Mouse (Mus musculus): ENCODE measurements around the gene Slfn5. TPM values are rescaled to one million over a fixed set of nuclear protein-coding genes. Genes with fewer than 3 reads are reported as not detected.
"Not testable (repeated sequence)": the region's sequence is repeated elsewhere in the genome, so short reads cannot be mapped to it uniquely, and the experiment has no call there.

Gene Slfn5
- total and polyA plus RNA-seq, 2 experiments from 2014 or later = 2.0 to 3.9 TPM

GRCm38 (mm10) chr11:82989357-82989756 is 38.2 kb downstream of the Slfn5 start:
- Histone ChIP-seq H3K27me3 (ENCODE audit: insufficient read depth, low read length) (no peaks in the 10 kb centered on the region), H3K27ac (ENCODE audit: low read depth, low read length) (no peak overlapping the region), H3K36me3 (ENCODE audit: insufficient read depth, low read length) (no peaks in the 10 kb centered on the region), H3K4me2 (ENCODE audit: low read depth, low read length, poor library complexity, severe bottlenecking) (no peak overlapping the region), H3K4me1 (ENCODE audit: insufficient read depth, low read length) (no peaks in the 10 kb centered on the region), H3K4me3 (ENCODE audit: low read depth, low read length) (no peak overlapping the region), H3K9me3 (ENCODE audit: low read length) (no peaks in the 10 kb centered on the region), H3K9ac (replicated peaks; ENCODE audit: low read length, poor library complexity, severe bottlenecking) (no peak overlapping the region)
- ATAC-seq (ENCODE audit: low FRiP score) (no peak), DNase-seq (ENCODE audit: low spot score) (no peak)
- WGBS = 44% methylated on average over 12 of the region's 12 CpGs
- TF ChIP-seq CTCF (IDR thresholded peaks at IDR 0.05) = no peak

GRCm38 (mm10) chr11:82990612-82991385 is 39.6 kb downstream of the Slfn5 start:
- not testable (repeated sequence) for H3K27ac ChIP-seq (ENCODE audit: low read depth, low read length); H3K9ac ChIP-seq (replicated peaks; ENCODE audit: low read length, poor library complexity, severe bottlenecking); H3K27me3 ChIP-seq (ENCODE audit: insufficient read depth, low read length); H3K36me3 ChIP-seq (ENCODE audit: insufficient read depth, low read length); H3K4me1 ChIP-seq (ENCODE audit: insufficient read depth, low read length); ATAC-seq (ENCODE audit: low FRiP score); H3K9me3 ChIP-seq (ENCODE audit: low read length)
- Histone ChIP-seq H3K4me3 (ENCODE audit: low read depth, low read length) (peak overlapping the region; percentile 36), H3K4me2 (ENCODE audit: low read depth, low read length, poor library complexity, severe bottlenecking) (peak overlapping the region; percentile 51)
- DNase-seq (ENCODE audit: low spot score) = peak; percentile 36
- 18% methylated on average over 19 of the region's 19 CpGs for WGBS

GRCm38 (mm10) chr11:82991469-82992166 is 40.5 kb downstream of the Slfn5 start, which contains the start of gene Slfn9:
Gene Slfn9, minus strand, starts transcription at chr11:82991830.
- Histone ChIP-seq H3K27ac (ENCODE audit: low read depth, low read length) (no peak within 1 kb of the TSS), H3K4me3 (ENCODE audit: low read depth, low read length) (peak within 1 kb of the TSS; percentile 36), H3K4me1 (ENCODE audit: insufficient read depth, low read length) (no peaks in the 10 kb centered on the region), H3K27me3 (ENCODE audit: insufficient read depth, low read length) (no peaks in the 10 kb centered on the region), H3K9ac (replicated peaks; ENCODE audit: low read length, poor library complexity, severe bottlenecking) (no peak within 1 kb of the TSS), H3K4me2 (ENCODE audit: low read depth, low read length, poor library complexity, severe bottlenecking) (peak within 1 kb of the TSS; percentile 51), H3K36me3 (ENCODE audit: insufficient read depth, low read length) (no peaks in the 10 kb centered on the region), H3K9me3 (ENCODE audit: low read length) (no peaks in the 10 kb centered on the region)
- DNase-seq (ENCODE audit: low spot score) (peak; percentile 28), ATAC-seq (ENCODE audit: low FRiP score) (no peak)
- 7% methylated on average over 14 of the region's 14 CpGs for WGBS
- no peak for TF ChIP-seq CTCF (IDR thresholded peaks at IDR 0.05)

GRCm38 (mm10) chr11:83013356-83013755 is 62.2 kb downstream of the Slfn5 start:
- 83% methylated on average over 1 of the region's 1 CpGs for WGBS
- H3K27me3 ChIP-seq (ENCODE audit: insufficient read depth, low read length) = no peaks in the 10 kb centered on the region
- no peak for ATAC-seq (ENCODE audit: low FRiP score)

More at GRCm38 (mm10) chr11:83013356-83013755, 62.2 kb downstream of the Slfn5 start:
- DNase-seq (ENCODE audit: low spot score) = no peak
- Histone ChIP-seq H3K4me3 (ENCODE audit: low read depth, low read length) (no peak overlapping the region), H3K36me3 (ENCODE audit: insufficient read depth, low read length) (no peaks in the 10 kb centered on the region), H3K9me3 (ENCODE audit: low read length) (no peaks in the 10 kb centered on the region), H3K9ac (replicated peaks; ENCODE audit: low read length, poor library complexity, severe bottlenecking) (no peak overlapping the region), H3K4me2 (ENCODE audit: low read depth, low read length, poor library complexity, severe bottlenecking) (no peak overlapping the region), H3K27ac (ENCODE audit: low read depth, low read length) (no peak overlapping the region), H3K4me1 (ENCODE audit: insufficient read depth, low read length) (no peaks in the 10 kb centered on the region)
- no peak for TF ChIP-seq CTCF (IDR thresholded peaks at IDR 0.05)

Small RNA genes within 50 kb of the gene (microRNA-seq; reads per million reads assigned to microRNA genes)
- gene Mir7679 (ENCODE audit: borderline number of aligned reads) = not detected

Other genes starting within 250 kb of the Slfn5 start
- 0.24 TPM in 1 of 2 replicates, not detected in the other for gene Cct6b, start 187.0 kb upstream of the Slfn5 start, total RNA-seq (2014; rRNA removed)
- gene Cct6b, start 187.0 kb upstream of the Slfn5 start, polyA plus RNA-seq (2015; fragmentation: Nextera tagmentation; extraction: Ambion mirVana) = 0.25 and 0.44 TPM in 2 replicates
- 15.7 and 18.7 TPM in 2 replicates for gene Zfp830, start 187.0 kb upstream of the Slfn5 start, total RNA-seq (2014; rRNA removed)
- 17.4 and 17.9 TPM in 2 replicates for gene Zfp830, start 187.0 kb upstream of the Slfn5 start, polyA plus RNA-seq (2015; fragmentation: Nextera tagmentation; extraction: Ambion mirVana)
- gene Lig3, start 170.2 kb upstream of the Slfn5 start, total RNA-seq (2014; rRNA removed) = 39.2 and 44.4 TPM in 2 replicates
- 14.2 and 16.4 TPM in 2 replicates for gene Lig3, start 170.2 kb upstream of the Slfn5 start, polyA plus RNA-seq (2015; fragmentation: Nextera tagmentation; extraction: Ambion mirVana)
- 2.0 and 7.8 TPM in 2 replicates for gene Rffl, start 80.1 kb upstream of the Slfn5 start, total RNA-seq (2014; rRNA removed)
- gene Rffl, start 80.1 kb upstream of the Slfn5 start, polyA plus RNA-seq (2015; fragmentation: Nextera tagmentation; extraction: Ambion mirVana) = 2.0 and 2.5 TPM in 2 replicates
- gene Rad51d, start 60.7 kb upstream of the Slfn5 start, total RNA-seq (2014; rRNA removed) = 8.4 and 11.2 TPM in 2 replicates
- 11.0 and 11.2 TPM in 2 replicates for gene Rad51d, start 60.7 kb upstream of the Slfn5 start, polyA plus RNA-seq (2015; fragmentation: Nextera tagmentation; extraction: Ambion mirVana)
- not detected in 2 replicates for gene Fndc8, start 59.2 kb upstream of the Slfn5 start, total RNA-seq (2014; rRNA removed)
- 0.22 and 0.27 TPM in 2 replicates for gene Fndc8, start 59.2 kb upstream of the Slfn5 start, polyA plus RNA-seq (2015; fragmentation: Nextera tagmentation; extraction: Ambion mirVana)
- 24.9 and 28.7 TPM in 2 replicates for gene Nle1, start 42.9 kb upstream of the Slfn5 start, total RNA-seq (2014; rRNA removed)
- gene Nle1, start 42.9 kb upstream of the Slfn5 start, polyA plus RNA-seq (2015; fragmentation: Nextera tagmentation; extraction: Ambion mirVana) = 29.8 and 30.1 TPM in 2 replicates
- 0.05 and 0.19 TPM in 2 replicates for gene Unc45b, start 40.8 kb upstream of the Slfn5 start, total RNA-seq (2014; rRNA removed)
- 2.9 and 3.1 TPM in 2 replicates for gene Unc45b, start 40.8 kb upstream of the Slfn5 start, polyA plus RNA-seq (2015; fragmentation: Nextera tagmentation; extraction: Ambion mirVana)
- gene Slfn9, start 40.5 kb downstream of the Slfn5 start, total RNA-seq (2014; rRNA removed) = 0.99 and 1.6 TPM in 2 replicates
- gene Slfn9, start 40.5 kb downstream of the Slfn5 start, polyA plus RNA-seq (2015; fragmentation: Nextera tagmentation; extraction: Ambion mirVana) = 0.52 and 0.53 TPM in 2 replicates
- 0.16 and 0.52 TPM in 2 replicates for gene Slfn8, start 69.5 kb downstream of the Slfn5 start, total RNA-seq (2014; rRNA removed)
- gene Slfn8, start 69.5 kb downstream of the Slfn5 start, polyA plus RNA-seq (2015; fragmentation: Nextera tagmentation; extraction: Ambion mirVana) = 0.12 and 0.15 TPM in 2 replicates
- gene Slfn2, start 113.8 kb downstream of the Slfn5 start, total RNA-seq (2014; rRNA removed) = 1.7 and 1.9 TPM in 2 replicates
- 1.4 and 1.8 TPM in 2 replicates for gene Slfn2, start 113.8 kb downstream of the Slfn5 start, polyA plus RNA-seq (2015; fragmentation: Nextera tagmentation; extraction: Ambion mirVana)
- gene Slfn1, start 165.5 kb downstream of the Slfn5 start, total RNA-seq (2014; rRNA removed) = not detected in 2 replicates
- 0.11 TPM in 1 of 2 replicates, not detected in the other for gene Slfn1, start 165.5 kb downstream of the Slfn5 start, polyA plus RNA-seq (2015; fragmentation: Nextera tagmentation; extraction: Ambion mirVana)
- 0.90 TPM in 1 of 2 replicates, not detected in the other for gene Slfn4, start 223.8 kb downstream of the Slfn5 start, total RNA-seq (2014; rRNA removed)
- gene Slfn4, start 223.8 kb downstream of the Slfn5 start, polyA plus RNA-seq (2015; fragmentation: Nextera tagmentation; extraction: Ambion mirVana) = 0.22 TPM in 1 of 2 replicates, not detected in the other
- gene Slfn3, start 240.0 kb downstream of the Slfn5 start, total RNA-seq (2014; rRNA removed) = 0.19 and 0.22 TPM in 2 replicates
- gene Slfn3, start 240.0 kb downstream of the Slfn5 start, polyA plus RNA-seq (2015; fragmentation: Nextera tagmentation; extraction: Ambion mirVana) = 0.12 and 0.21 TPM in 2 replicates

Data from midbrain, postnatal 0 days (tissue).